Mouse (Mus musculus): ENCODE measurements around the gene Nppa. TPM values are rescaled to one million over a fixed set of nuclear protein-coding genes. Genes with fewer than 3 reads are reported as not detected.

Nppa gene
- polyA plus RNA-seq, 1 experiment from 2014 or later: 32.9 TPM

DNA sequence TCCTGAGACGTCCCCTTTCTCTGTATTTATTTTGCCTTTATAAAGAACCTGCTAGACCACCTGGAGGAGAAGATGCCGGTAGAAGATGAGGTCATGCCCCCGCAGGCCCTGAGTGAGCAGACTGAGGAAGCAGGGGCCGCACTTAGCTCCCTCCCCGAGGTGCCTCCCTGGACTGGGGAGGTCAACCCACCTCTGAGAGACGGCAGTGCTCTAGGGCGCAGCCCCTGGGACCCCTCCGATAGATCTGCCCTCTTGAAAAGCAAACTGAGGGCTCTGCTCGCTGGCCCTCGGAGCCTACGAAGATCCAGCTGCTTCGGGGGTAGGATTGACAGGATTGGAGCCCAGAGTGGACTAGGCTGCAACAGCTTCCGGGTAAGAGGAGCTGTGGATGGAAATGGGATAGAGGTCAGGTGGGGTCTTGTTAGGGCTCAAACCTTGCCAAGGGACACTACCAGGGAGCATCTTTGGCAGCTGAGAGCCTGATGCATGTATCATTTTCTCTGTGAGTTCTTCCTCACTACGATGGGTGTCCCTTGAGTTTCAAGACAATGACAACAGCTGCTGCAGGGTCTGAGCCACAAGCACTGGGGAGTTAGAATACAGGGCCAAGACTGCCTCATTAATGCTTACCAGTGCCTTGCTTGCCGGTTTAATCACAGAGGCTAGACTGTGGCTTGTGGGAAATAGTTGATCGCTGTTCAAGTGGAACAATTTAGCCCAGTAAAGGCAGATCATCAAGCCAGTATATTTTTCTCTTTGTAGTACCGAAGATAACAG is 679 bp downstream of the Nppa start:
- no peaks in the 10 kb centered on the region for H3K27me3 ChIP-seq (replicated peaks; ENCODE audit: control insufficient read depth, insufficient read depth, low read length)
- no peaks in the 10 kb centered on the region for H3K9me3 ChIP-seq (ENCODE audit: control insufficient read depth, low read length)
- no peak overlapping the region for H3K9ac ChIP-seq (ENCODE audit: low read depth, low read length)
- no peak overlapping the region for H3K4me2 ChIP-seq
- no peak overlapping the region for H3K27ac ChIP-seq (ENCODE audit: low read depth, low read length)
- no peaks in the 10 kb centered on the region for H3K4me1 ChIP-seq (replicated peaks; ENCODE audit: control insufficient read depth, insufficient read depth, low read length)
- ATAC-seq (replicated peaks; ENCODE audit: low FRiP score): no peak
- H3K4me3 ChIP-seq (ENCODE audit: low read depth, low read length): no peak overlapping the region
- 79% methylated on average over 17 of the region's 17 CpGs for WGBS
- no peak for DNase-seq (ENCODE audit: low spot score)
- peaks cover 7% of the 10 kb centered on the region for H3K36me3 ChIP-seq (ENCODE audit: control insufficient read depth, insufficient read depth, low read length)

DNA sequence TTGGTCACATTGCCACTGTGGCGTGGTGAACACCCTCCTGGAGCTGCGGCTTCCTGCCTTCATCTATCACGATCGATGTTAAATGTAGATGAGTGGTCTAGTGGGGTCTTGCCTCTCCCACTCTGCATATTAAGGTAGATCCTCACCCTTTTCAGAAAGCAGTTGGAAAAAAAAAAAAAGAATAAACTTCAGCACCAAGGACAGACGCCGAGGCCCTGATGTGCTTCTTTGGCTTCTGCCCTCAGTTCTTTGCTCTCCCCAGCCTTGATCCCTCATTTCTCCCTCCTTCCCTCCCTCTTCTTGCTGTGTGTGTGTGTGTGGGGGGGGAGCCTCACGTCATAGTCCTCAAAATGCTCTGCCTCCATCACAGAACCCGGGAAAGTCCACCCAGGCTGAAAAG is 1.3 kb downstream of the Nppa start:
- H3K4me2 ChIP-seq: no peak overlapping the region
- H3K9me3 ChIP-seq (ENCODE audit: control insufficient read depth, low read length): no peaks in the 10 kb centered on the region
- peaks cover 13% of the 10 kb centered on the region for H3K36me3 ChIP-seq (ENCODE audit: control insufficient read depth, insufficient read depth, low read length)
- DNase-seq (ENCODE audit: low spot score) (no peak), ATAC-seq (replicated peaks; ENCODE audit: low FRiP score) (no peak)
- H3K27ac ChIP-seq (ENCODE audit: low read depth, low read length): no peak overlapping the region
- WGBS: 44% methylated on average over 8 of the region's 8 CpGs
- no peaks in the 10 kb centered on the region for H3K4me1 ChIP-seq (replicated peaks; ENCODE audit: control insufficient read depth, insufficient read depth, low read length)
- H3K4me3 ChIP-seq (ENCODE audit: low read depth, low read length): no peak overlapping the region
- H3K9ac ChIP-seq (ENCODE audit: low read depth, low read length): no peak overlapping the region
- no peaks in the 10 kb centered on the region for H3K27me3 ChIP-seq (replicated peaks; ENCODE audit: control insufficient read depth, insufficient read depth, low read length)

DNA sequence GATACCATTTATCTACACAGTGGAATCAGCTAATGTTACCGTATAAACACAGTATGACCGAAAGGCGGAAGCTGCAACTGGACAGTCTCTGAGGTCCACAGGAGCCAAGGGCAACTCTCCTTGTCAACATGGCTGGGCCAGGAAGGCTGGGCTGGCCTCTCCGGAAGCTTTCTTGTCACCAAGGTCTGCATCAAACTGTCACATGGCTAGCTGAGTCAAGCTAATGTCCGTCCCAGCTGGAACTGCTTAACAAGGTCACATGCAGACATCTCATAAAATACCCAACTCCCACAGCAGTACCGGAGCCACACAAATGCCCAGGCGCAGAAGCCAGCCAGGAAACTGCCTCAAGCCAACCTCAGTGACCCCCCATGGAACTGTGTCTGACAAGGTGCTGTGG is 3.8 kb downstream of the Nppa start:
- H3K4me3 ChIP-seq (ENCODE audit: low read depth, low read length): no peak overlapping the region
- no peak for DNase-seq (ENCODE audit: low spot score)
- no peak overlapping the region for H3K27ac ChIP-seq (ENCODE audit: low read depth, low read length)
- no peaks in the 10 kb centered on the region for H3K4me1 ChIP-seq (replicated peaks; ENCODE audit: control insufficient read depth, insufficient read depth, low read length)
- no peak overlapping the region for H3K9ac ChIP-seq (ENCODE audit: low read depth, low read length)
- no peaks in the 10 kb centered on the region for H3K27me3 ChIP-seq (replicated peaks; ENCODE audit: control insufficient read depth, insufficient read depth, low read length)
- H3K36me3 ChIP-seq (ENCODE audit: control insufficient read depth, insufficient read depth, low read length): peaks cover 17% of the 10 kb centered on the region
- WGBS: 89% methylated on average over 7 of the region's 7 CpGs
- H3K4me2 ChIP-seq: no peak overlapping the region
- ATAC-seq (replicated peaks; ENCODE audit: low FRiP score): no peak
- H3K9me3 ChIP-seq (ENCODE audit: control insufficient read depth, low read length): no peaks in the 10 kb centered on the region

DNA sequence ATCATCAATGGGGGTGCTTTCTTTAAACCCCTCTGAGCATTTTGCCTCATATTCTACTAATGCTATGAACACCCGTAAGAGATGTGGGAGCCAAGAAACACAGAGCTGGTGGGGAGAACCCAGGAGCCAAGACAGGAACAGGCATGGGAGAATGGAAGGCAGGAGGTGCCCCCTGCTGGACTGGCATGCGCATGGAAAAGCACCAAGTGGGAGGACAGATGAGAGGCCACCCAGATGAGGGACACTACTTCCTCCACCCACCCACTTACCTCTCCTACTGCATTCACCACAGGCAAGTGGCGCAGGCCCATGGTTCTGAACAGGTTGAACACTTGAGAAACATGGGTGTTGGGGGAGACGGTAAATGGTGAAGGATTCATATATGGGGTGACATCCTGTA is 7.9 kb downstream of the Nppa start:
- 80% methylated on average over 4 of the region's 4 CpGs for WGBS
- DNase-seq (ENCODE audit: low spot score): no peak

DNA sequence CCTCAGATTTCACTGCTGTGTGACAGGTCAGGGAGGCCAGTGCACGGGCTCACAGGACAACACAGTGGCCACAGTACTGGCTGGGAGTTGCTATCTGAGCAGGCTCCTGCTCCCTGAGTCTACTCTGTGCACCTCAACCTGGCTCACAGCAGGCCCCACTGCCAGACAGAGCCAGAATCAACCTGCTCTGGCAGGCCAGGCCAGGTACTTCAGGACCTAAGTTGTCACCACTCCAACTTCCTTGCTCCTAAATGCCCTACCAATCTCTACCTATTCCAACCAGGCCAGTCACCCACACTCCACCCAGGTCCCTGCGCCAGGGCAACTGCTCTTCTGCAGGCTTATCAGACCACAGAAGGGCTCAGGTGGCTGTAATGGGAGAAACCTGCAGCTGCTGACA is 9.1 kb downstream of the Nppa start:
- no peak overlapping the region for H3K4me2 ChIP-seq
- 83% methylated on average over 2 of the region's 2 CpGs for WGBS
- ATAC-seq (replicated peaks; ENCODE audit: low FRiP score): no peak

More for the DNA sequence above, 7.9 kb downstream of the Nppa start:
- Histone ChIP-seq H3K9me3 (ENCODE audit: control insufficient read depth, low read length) (no peaks in the 10 kb centered on the region), H3K27ac (ENCODE audit: low read depth, low read length) (no peak overlapping the region), H3K4me1 (replicated peaks; ENCODE audit: control insufficient read depth, insufficient read depth, low read length) (no peaks in the 10 kb centered on the region), H3K9ac (ENCODE audit: low read depth, low read length) (no peak overlapping the region), H3K27me3 (replicated peaks; ENCODE audit: control insufficient read depth, insufficient read depth, low read length) (no peaks in the 10 kb centered on the region), H3K4me2 (no peak overlapping the region), H3K36me3 (ENCODE audit: control insufficient read depth, insufficient read depth, low read length) (peaks cover 36% of the 10 kb centered on the region), H3K4me3 (ENCODE audit: low read depth, low read length) (no peak overlapping the region)
- ATAC-seq (replicated peaks; ENCODE audit: low FRiP score): 0 out of 2 replicates have a peak, but pooled peaks have one; percentile 5

DNA sequence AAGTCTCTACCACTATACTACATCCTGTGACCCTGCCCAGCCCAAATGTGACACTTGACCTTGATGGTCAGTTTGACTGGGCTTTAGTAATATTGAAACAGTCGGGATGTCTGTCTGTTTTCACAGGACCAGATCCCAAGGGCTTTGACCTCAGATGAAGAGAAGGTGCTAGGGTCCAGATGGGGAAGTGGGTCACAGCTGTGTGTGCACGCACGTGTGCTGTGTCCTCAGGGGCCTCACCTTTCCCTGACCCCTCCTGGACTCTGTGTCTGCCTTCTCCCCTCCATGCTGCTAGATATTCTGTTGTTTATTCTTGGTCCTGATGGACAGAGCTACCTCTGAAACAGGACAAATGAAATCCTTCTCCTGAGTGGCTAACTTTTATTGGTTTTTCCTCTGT is 10.8 kb downstream of the Nppa start:
- H3K9me3 ChIP-seq (ENCODE audit: control insufficient read depth, low read length): no peaks in the 10 kb centered on the region
- WGBS: 76% methylated on average over 3 of the region's 3 CpGs
- peaks cover 43% of the 10 kb centered on the region for H3K36me3 ChIP-seq (ENCODE audit: control insufficient read depth, insufficient read depth, low read length)

More for the DNA sequence above, 9.1 kb downstream of the Nppa start:
- H3K27me3 ChIP-seq (replicated peaks; ENCODE audit: control insufficient read depth, insufficient read depth, low read length): no peaks in the 10 kb centered on the region
- peaks cover 42% of the 10 kb centered on the region for H3K36me3 ChIP-seq (ENCODE audit: control insufficient read depth, insufficient read depth, low read length)
- no peak overlapping the region for H3K4me3 ChIP-seq (ENCODE audit: low read depth, low read length)
- no peaks in the 10 kb centered on the region for H3K9me3 ChIP-seq (ENCODE audit: control insufficient read depth, low read length)
- no peaks in the 10 kb centered on the region for H3K4me1 ChIP-seq (replicated peaks; ENCODE audit: control insufficient read depth, insufficient read depth, low read length)
- DNase-seq (ENCODE audit: low spot score): no peak
- H3K27ac ChIP-seq (ENCODE audit: low read depth, low read length): no peak overlapping the region
- no peak overlapping the region for H3K9ac ChIP-seq (ENCODE audit: low read depth, low read length)

DNA sequence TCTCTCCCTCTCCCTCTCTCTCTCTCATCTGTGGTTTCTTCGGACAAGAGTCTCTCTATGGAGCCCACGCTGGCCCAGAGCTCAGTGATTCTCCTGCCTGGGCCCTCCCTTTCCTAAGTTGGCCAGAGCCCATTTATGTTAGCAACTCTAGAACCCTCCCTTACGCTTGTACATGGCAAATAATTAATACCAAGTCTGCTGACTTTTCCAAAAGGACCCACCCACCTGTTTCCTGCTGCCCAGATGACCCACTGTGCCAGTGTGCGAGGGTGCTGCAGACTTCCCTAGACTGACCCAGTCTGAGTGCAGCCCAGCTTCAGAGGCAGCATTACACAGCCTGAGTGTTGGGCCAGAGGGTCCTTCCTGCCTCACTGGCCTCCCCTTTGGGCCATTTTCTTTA is 11.7 kb downstream of the Nppa start:
- Histone ChIP-seq H3K4me2 (no peak overlapping the region), H3K4me3 (ENCODE audit: low read depth, low read length) (no peak overlapping the region), H3K9me3 (ENCODE audit: control insufficient read depth, low read length) (no peaks in the 10 kb centered on the region), H3K36me3 (ENCODE audit: control insufficient read depth, insufficient read depth, low read length) (peaks cover 37% of the 10 kb centered on the region), H3K27me3 (replicated peaks; ENCODE audit: control insufficient read depth, insufficient read depth, low read length) (no peaks in the 10 kb centered on the region), H3K27ac (ENCODE audit: low read depth, low read length) (no peak overlapping the region), H3K9ac (ENCODE audit: low read depth, low read length) (no peak overlapping the region), H3K4me1 (replicated peaks; ENCODE audit: control insufficient read depth, insufficient read depth, low read length) (no peaks in the 10 kb centered on the region)
- no peak for DNase-seq (ENCODE audit: low spot score)
- no peak for ATAC-seq (replicated peaks; ENCODE audit: low FRiP score)
- 82% methylated on average over 4 of the region's 4 CpGs for WGBS

More for the DNA sequence above, 10.8 kb downstream of the Nppa start:
- Histone ChIP-seq H3K9ac (ENCODE audit: low read depth, low read length) (no peak overlapping the region), H3K4me1 (replicated peaks; ENCODE audit: control insufficient read depth, insufficient read depth, low read length) (no peaks in the 10 kb centered on the region), H3K4me3 (ENCODE audit: low read depth, low read length) (no peak overlapping the region), H3K4me2 (no peak overlapping the region), H3K27ac (ENCODE audit: low read depth, low read length) (no peak overlapping the region), H3K27me3 (replicated peaks; ENCODE audit: control insufficient read depth, insufficient read depth, low read length) (no peaks in the 10 kb centered on the region)
- ATAC-seq (replicated peaks; ENCODE audit: low FRiP score) (no peak), DNase-seq (ENCODE audit: low spot score) (no peak)

DNA sequence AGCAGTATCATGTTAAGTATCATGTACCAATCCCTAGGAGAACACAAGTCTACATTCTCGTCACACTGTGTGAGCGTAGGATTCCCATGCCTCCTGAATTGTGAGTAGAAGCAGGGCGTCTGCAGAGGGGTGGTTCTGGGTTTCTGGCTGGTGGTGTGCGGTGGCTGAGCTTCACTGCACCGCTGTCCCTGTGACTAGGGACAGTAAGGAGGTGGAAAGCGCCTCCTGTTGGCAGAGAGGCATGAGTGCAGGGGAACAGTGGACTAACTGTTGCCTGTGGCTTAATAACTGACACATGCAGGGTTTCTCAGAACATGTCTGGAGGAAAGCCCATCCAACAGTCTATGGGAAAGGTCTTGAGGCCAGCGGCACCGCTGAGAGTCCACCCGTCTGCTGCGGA is 14.9 kb downstream of the Nppa start:
- Histone ChIP-seq H3K27ac (ENCODE audit: low read depth, low read length) (no peak overlapping the region), H3K4me3 (ENCODE audit: low read depth, low read length) (no peak overlapping the region), H3K9ac (ENCODE audit: low read depth, low read length) (no peak overlapping the region), H3K4me2 (no peak overlapping the region), H3K9me3 (ENCODE audit: control insufficient read depth, low read length) (no peaks in the 10 kb centered on the region), H3K27me3 (replicated peaks; ENCODE audit: control insufficient read depth, insufficient read depth, low read length) (no peaks in the 10 kb centered on the region), H3K36me3 (ENCODE audit: control insufficient read depth, insufficient read depth, low read length) (peaks cover 45% of the 10 kb centered on the region), H3K4me1 (replicated peaks; ENCODE audit: control insufficient read depth, insufficient read depth, low read length) (no peaks in the 10 kb centered on the region)
- no peak for DNase-seq (ENCODE audit: low spot score)
- no peak for ATAC-seq (replicated peaks; ENCODE audit: low FRiP score)
- WGBS: 79% methylated on average over 10 of the region's 10 CpGs

DNA sequence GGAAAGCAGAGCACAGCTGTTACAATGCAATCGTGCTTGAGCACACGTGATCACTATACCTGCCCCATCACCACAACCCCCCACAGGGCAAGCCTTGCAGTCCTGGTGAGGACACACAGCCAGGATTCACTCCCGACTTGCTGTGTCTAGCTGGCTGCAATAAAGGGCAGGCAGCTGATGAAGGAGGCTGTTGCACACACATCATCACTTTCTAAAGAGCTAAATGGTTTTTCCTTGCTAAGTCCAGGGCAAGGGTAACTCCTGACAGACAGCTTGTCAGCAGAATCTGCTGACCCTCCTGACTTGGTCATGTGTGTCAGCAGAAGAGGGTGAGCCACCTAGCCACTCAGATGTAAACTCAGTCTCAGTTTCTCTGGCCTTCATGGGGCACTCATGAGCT is 16.5 kb downstream of the Nppa start:
- no peak overlapping the region for H3K4me3 ChIP-seq (ENCODE audit: low read depth, low read length)
- ATAC-seq (replicated peaks; ENCODE audit: low FRiP score): no peak
- no peaks in the 10 kb centered on the region for H3K27me3 ChIP-seq (replicated peaks; ENCODE audit: control insufficient read depth, insufficient read depth, low read length)
- H3K4me1 ChIP-seq (replicated peaks; ENCODE audit: control insufficient read depth, insufficient read depth, low read length): no peaks in the 10 kb centered on the region
- H3K4me2 ChIP-seq: no peak overlapping the region
- H3K36me3 ChIP-seq (ENCODE audit: control insufficient read depth, insufficient read depth, low read length): peaks cover 40% of the 10 kb centered on the region
- 74% methylated on average over 3 of the region's 3 CpGs for WGBS
- no peak for DNase-seq (ENCODE audit: low spot score)
- no peak overlapping the region for H3K9ac ChIP-seq (ENCODE audit: low read depth, low read length)
- H3K9me3 ChIP-seq (ENCODE audit: control insufficient read depth, low read length): no peaks in the 10 kb centered on the region
- no peak overlapping the region for H3K27ac ChIP-seq (ENCODE audit: low read depth, low read length)
